Mouse (Mus musculus) gastrocnemius, postnatal 14 days (tissue): ENCODE measurements around the gene Inmt. TPM values are rescaled to one million over a fixed set of nuclear protein-coding genes. Genes with fewer than 3 reads are reported as not detected.
"Not testable (repeated sequence)": the region's sequence is repeated elsewhere in the genome, so short reads cannot be mapped to it uniquely, and the experiment has no call there.

Experiments
- DNase-seq: peaks from one replicate; pipeline ENCODE4 v3.0.0; 2021; ENCODE audit warnings: mixed read lengths
- intact Hi-C: fragments of 180-260 bp; cut with DNase I; formaldehyde crosslinking; loops from one replicate; pipeline ENCODE4 v1.15.1; 2025; ENCODE audit warnings: low total_unique reads
- long read RNA-seq, 2 experiments: library from polyadenylated mRNA; stranded (forward); transcript quantifications; one replicate each; pipeline ENCODE4 v2.0.0; 2021
- total RNA-seq, 2 experiments: library from RNA; stranded (reverse); gene quantifications; 2 replicates each; pipeline ENCODE4 v1.2.3; 2021

The Inmt gene
- total RNA-seq: 1 to 10 TPM in 1 of 2 experiments, under 1 TPM in 1; 0.72 to 1.4 TPM
- long read RNA-seq, experiment 1: 0 reads
- long read RNA-seq, experiment 2: 0 reads

- intact Hi-C loops: no loop called here
- no peak for DNase-seq
Observed at GRCm38 (mm10) chr6:55174741-55175181, at the start of gene Inmt. Gene Inmt (minus strand): TSS chr6:55175043.

GRCm38 (mm10) chr6:55223986-55224385, 49.1 kb upstream of the Inmt start:
- intact Hi-C loops: no loop called here
- DNase-seq: no peak

- DNase-seq: no peak
- intact Hi-C loops: loop anchor here (5.0 kb wide), 1 partner anchor 284 kb away; no protein-coding TSS in a partner anchor
Observed at GRCm38 (mm10) chr6:55218232-55218631, 43.4 kb upstream of the Inmt start.

DNA sequence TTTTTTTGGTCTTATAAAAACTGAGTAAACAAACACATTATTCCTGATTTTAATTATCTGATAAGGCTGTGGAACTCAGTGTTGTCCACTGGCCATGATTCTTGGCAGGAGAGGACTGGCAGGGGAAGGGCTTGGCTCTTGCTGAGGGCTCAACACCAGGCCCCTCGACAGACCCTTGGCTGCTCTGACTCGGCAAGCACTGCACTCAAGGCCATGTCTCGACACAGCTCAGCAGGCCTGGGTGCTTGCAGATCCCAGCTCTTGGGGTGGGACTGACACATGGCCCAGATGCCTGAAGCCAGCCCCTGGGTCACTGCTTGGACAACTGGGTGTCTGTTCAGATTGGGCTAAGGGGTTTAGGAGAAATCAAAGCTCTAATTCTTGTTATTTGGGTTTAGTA, 39.7 kb upstream of the Inmt start:
- DNase-seq: peak; percentile 49
- intact Hi-C loops: no loop called here

DNA sequence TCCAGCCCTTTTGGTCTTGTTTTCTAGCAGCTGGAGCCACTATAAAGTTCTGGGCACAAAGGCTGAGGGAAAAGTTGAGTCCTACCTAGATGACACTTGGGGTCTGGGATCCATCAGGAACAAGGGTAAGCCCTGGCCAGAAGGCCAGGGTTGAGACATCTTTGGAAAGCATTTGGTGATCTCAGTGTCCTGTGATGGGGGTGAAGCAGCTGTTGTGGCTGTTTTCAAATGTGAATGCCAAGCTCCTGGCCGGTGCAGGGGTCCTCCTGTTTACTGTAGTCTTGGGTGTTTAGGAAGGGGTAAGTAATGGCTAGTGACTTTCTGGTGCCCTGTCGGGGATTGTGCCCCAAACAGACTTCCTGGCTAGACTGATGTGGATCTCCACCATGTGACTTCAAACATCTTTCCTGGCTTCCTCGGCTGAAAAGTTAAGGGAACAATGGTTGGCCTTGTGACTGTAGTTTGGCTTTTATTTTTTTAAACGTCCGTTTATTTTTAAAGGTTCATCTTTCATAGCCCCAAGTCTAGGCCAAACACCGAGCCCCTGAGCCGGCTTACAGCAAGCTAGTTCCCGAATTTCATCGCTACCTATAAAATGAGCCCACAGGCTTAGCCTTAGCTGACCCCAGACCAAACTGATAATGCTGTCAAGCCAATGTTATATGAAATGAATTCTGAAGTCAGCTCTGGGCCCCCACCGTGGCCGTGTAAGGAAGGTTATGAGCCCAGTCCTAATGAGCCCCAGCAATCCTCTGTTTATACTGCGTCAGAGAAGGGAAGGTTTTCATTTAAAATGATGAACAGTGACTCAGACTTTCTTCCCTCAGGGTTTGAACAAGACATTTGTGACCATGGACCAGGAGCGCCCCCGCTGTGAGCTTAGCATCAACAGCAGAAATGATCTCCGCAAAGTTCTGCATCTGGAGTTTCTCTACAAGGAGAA, 35.9 kb upstream of the Inmt start:
- peak; percentile 29 for DNase-seq
- intact Hi-C loops: no loop called here

GRCm38 (mm10) chr6:55207786-55208185, 32.9 kb upstream of the Inmt start:
- intact Hi-C loops: no loop called here
- DNase-seq: no peak

GRCm38 (mm10) chr6:55203931-55204330, 29.1 kb upstream of the Inmt start:
- DNase-seq: no peak
- intact Hi-C loops: no loop called here

DNA sequence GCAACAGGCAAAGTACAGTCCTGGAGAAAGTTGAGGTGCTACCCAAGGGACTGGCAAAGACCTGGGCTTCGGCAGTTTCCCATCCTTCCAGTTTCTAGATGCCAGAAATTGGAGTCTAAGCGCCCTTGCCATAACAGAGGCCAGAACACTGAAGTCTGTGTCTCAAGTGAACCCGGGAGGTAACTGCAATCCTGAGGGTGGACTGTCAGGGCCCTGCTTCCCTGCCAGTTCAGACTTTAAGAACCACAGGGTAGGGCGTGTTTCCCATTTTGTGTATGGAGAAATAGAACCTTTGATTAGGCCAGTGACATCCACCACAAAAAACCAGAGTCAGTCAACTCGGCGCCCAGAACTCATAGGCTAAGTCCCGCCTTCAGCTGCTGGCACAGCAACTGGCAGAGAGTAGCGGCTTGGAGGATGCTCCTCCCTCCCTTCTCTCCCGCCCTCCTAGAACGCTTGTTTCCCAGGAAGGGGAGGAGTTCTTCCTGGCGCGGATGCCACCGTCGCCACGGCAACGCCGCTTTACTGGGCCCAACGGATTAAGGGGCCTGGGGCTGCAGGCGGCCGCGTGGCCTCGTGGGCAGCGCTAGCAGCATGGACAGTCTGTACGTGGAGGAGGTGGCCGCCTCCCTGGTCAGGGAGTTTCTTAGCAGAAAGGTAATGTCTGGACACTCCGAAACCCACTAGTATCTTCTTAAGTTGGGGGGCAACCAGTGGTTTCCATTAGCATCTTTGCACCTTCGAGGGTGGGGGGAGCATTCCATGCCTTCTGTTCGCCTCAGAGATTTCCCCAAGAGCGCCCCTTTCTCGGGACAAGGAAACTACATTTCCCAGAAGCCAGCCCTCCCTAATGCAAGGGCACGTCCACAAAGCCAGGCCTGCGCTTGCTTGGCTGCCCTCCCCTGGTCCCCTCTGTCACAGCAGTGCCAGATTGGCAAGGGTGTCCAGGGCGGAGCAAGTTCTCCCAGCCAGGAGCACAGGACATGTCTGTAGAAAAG, 28.4 kb upstream of the Inmt start, which contains the start of gene Mindy4:
Mindy4 (plus strand) TSS at position 471 of the 998 bp plus-strand sequence.
- DNase-seq: peak; percentile 91
- intact Hi-C loops: no loop called here

DNA sequence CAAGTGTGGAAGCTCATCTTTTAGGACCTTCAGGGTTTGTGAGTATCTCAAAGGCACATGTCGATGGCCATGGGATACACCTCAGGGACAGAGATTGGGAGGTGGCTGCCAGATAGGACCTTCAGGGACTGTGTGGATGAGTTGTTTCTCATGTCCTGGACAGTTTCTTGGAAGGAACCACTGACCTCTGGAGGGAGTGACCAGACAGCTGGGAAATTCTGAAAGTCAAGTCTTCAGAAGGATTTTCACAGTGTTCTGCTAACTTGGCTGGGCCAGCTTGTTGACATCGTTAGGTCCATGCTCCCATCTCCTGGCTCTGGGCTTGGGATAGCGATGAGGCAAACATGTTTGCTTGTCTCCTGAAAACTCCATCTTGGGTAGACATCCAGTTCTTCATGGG, 24.2 kb upstream of the Inmt start:
- intact Hi-C loops: no loop called here
- peak; percentile 19 for DNase-seq

DNA sequence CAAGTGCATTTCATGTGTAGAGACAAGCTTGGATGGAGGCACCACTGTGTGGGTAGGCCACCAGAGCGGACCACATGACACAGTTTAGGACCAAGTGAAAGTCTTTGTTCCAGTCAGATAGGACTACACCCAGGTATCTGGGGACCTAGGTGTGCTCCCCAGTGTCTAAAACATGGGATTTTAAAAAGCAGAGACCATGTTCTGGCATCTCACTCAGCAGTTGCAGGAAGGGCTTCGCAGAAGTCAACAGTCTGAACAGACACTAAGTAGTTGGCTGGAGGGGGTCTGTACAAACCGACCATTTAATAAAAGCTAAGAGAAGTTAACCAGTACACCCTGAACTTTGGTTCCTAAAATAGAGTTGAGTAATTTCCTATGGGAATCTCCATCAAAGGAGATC, 18.3 kb upstream of the Inmt start:
- intact Hi-C loops: no loop called here

GRCm38 (mm10) chr6:55191537-55191936, 16.7 kb upstream of the Inmt start:
- DNase-seq: no peak
- intact Hi-C loops: no loop called here

More for the DNA sequence above, 18.3 kb upstream of the Inmt start:
- no peak for DNase-seq

DNA sequence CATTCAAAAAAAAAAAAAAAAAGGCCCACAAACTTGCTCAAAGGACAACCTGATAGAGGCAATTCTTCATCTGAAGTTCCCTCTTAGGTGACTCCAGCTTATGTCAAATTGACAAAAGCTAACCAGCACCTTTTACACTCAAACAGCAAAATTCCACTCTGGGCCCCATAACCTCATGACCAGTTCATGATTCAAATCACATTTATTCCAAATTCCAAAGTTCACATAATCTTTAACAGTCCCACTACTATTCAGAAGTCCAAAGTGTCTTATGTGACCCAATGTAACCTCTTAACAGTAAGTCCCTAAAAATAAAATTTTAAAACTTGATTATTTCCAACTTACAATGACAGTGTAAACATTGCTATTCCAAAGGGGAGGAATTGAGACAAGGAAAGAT, 14.6 kb upstream of the Inmt start:
- intact Hi-C loops: no loop called here
- DNase-seq: no peak

- intact Hi-C loops, DNase-seq: not testable (repeated sequence)
Observed at GRCm38 (mm10) chr6:55187827-55188226, 13.0 kb upstream of the Inmt start.

DNA sequence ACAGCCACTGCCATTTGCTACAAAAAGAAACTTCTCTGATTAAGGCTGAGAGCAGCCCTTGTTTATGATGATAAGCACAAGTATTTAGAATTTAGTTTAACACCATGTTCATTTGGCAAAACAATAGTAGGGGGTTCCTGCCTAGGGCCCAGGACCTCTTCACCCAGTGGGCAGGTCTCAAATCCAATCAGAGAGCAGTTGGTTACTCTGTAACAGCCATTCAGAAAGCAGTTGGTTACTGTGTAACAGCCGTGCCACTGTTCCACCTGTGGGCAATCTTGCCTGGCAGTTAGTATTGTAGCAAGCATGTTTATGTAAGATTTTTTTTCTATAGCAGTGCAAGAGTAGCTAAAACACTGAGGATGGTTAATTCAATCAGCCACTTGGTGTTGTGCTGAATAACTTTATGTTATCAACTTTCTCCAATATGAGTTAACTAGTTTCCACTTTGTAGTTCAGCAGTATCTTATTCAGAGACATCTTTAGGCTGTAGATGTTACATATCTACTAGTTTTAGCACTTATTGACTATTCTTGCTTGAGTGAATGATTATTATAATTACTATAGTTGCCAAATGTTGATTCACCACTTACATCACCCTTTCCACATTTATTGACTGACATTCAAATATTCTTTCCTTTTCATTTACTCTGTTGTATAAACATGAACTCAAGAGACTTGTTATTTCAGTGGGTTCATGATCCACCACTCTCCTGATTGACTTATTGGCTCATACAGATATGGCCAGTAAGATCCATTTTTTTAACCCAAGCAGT, 8.0 kb upstream of the Inmt start:
- intact Hi-C loops: no loop called here
- no peak for DNase-seq

DNA sequence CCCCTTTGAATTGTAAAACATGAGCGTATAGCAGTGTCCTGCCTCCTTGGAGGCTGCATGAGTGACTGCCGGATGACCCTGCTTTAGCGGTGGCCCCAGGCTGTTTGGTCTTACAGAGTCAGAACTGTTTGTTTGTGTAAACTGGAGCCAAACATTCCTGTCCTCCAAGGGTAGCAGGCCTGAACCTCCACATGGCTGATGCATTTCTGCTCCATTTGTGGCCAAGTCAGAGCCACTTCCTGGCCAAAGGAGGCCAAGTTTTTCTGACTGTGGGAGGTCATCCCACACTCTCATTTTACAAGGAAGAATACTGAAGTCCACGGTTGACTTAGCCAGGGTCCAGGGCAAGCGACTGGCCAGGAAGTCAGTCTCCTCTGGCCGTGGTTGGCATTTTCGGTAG, 4.7 kb upstream of the Inmt start:
- no peak for DNase-seq
- intact Hi-C loops: no loop called here

DNA sequence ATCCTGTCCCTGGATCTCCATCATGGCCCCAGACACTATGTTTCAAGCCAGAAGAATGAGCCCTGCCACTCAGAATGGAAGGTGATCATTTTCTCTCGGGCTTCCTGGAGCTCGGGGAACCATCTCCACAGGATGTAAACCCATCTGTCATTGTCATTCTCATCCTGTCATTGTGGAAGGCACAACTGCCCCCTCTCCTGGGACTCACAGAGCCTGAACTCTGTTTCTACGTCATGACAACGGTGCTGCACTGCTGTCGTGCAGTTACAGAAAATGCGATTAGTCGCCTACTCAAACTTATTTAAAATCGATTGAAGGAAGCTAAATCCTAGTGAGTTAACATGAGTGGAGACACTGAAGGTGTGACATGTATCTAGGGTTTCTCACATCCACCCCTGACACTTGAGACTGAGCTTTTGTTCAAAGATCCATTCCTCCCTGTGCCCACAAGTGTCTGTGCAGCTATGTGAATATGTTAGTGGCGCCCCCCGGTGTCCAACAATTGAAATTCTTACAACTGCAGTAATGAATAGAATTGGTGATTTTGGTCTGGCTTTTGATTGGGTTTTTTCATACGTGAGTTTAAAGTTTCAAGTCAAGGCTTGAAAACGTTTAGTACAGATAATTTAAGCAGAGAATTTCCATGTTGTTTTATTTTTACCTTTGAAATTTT, 2.4 kb upstream of the Inmt start:
- intact Hi-C loops: no loop called here
- DNase-seq: no peak

- no peak for DNase-seq
Observed at GRCm38 (mm10) chr6:55175892-55176291, 1.0 kb upstream of the Inmt start.

DNA sequence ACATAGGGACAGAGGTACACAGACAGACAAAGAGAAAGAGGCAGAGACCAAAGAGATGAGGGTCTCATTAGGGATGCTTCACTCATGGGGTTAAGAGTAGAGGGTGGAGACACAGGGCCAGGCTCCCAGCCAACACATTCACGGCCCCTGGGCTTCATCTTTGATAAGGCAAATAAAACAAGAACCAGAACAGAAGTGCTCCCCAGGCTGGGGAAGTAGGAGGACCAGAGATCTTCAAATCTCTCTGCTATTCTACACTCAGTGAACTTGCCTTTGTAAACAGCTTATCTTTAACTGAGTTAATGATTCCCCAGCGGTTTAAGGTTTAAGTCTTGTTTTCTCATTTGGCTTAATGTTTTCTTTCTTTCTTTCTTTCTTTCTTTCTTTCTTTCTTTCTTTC, 613 bp upstream of the Inmt start:
- no peak for DNase-seq

More at GRCm38 (mm10) chr6:55175892-55176291, 1.0 kb upstream of the Inmt start:
- intact Hi-C loops: no loop called here

More for the DNA sequence above, 613 bp upstream of the Inmt start:
- intact Hi-C loops: no loop called here
